Mouse (Mus musculus) stomach, postnatal 0 days (tissue): ENCODE results near the gene 5730522E02Rik.

Source experiments
- CTCF ChIP-seq: IDR thresholded peaks from 2 replicates; pipeline ENCODE4 v1.5.1; 2016; ENCODE audit warnings: antibody characterized with exemption, low read depth, mild to moderate bottlenecking, moderate library complexity
- EP300 ChIP-seq: optimal IDR thresholded peaks from 2 replicates; pipeline ENCODE3; 2016; ENCODE audit warnings: antibody characterized with exemption

DNA sequence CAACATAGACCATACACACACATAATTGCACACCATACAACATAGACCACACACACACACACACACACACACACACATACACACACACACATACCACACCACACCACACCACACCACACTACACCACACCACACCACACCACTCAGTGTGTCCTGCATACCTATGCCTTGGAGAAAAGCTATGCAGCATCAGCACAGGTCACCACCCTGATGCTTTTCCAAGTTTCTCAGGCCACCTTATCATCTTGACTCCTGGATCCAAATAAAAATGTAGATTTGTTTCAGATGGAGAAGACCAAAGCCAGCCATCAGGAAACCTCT is 8.8 kb downstream of the 5730522E02Rik start:
- TF ChIP-seq CTCF (no peak), EP300 (no peak)
